Mouse (Mus musculus) ES-E14 (cell line): Measurements from ENCODE around the gene Narf.

Experiments used
- CHD2 ChIP-seq: IDR thresholded peaks from 2 replicates; pipeline ENCODE4 v1.6.1; 2014; ENCODE audit warnings: mild to moderate bottlenecking, low read depth, low read length, inconsistent platforms
- HCFC1 ChIP-seq: IDR thresholded peaks from 2 replicates; pipeline ENCODE4 v1.6.1; 2012; ENCODE audit warnings: low read length, inconsistent platforms, borderline replicate concordance; ENCODE audit not compliant: insufficient read depth
- ZC3H11A ChIP-seq: IDR thresholded peaks from 2 replicates; pipeline ENCODE4 v1.6.1; 2012; ENCODE audit warnings: low read depth, mild to moderate bottlenecking, inconsistent platforms, low read length, borderline replicate concordance

GRCm38 (mm10) chr11:121189681-121190080 is 47.4 kb upstream of the Narf start:
- TF ChIP-seq CHD2 (no peak), ZC3H11A (no peak), HCFC1 (no peak)
